Mouse (Mus musculus) embryo, embryonic 11.5 days (tissue): Measurements from ENCODE around the gene Gpr157.

Source experiments
- DNase-seq: peaks from one replicate; pipeline ENCODE4 v3.0.0-alpha.2; 2012; ENCODE audit warnings: low read depth, low spot score

Gene Gpr157

DNA sequence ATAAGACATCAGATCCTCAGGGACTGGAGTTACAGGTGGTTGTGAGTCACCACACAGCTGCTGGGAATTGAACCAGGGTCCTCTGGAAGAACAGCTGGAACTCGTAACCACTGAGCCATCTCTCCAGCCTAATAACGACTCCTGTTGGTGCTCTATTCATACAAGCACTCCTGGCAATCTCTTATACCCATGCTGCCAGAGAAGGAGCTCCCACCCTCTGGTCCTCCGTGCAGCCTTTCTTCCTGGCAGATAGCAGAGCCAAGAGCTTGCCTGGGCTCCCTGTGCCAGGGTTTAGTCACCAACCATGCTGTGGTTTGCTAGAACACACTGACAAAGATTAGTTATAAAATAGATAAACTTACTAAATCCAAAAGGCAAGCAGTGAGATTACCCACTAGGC, 22.5 kb downstream of the Gpr157 start:
- no peak for DNase-seq

- DNase-seq, result no peak
Observed at GRCm38 (mm10) chr4:150110373-150110772, 23.2 kb downstream of the Gpr157 start.

DNA sequence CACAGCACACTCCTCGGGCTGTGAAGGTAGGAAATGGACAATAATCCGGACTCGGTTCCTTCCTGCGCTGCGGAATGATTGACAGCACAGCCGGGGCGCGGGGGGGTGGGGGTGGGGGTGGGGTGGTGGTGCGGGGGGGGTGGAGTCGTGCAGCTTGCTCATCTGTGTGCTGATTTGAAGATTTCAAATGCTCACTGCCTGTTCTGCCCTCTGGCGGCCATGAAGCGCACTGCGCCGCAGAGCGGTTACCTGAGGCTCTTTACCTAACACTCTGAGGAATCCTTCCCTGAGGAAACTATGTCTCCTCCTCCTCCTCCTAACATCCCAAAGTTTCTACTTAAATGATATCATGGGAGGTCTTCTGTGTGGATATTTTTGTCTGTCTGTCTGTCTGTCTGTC, 25.7 kb downstream of the Gpr157 start:
- DNase-seq, result no peak

- no peak for DNase-seq
Observed at GRCm38 (mm10) chr4:150114505-150115061, 27.4 kb downstream of the Gpr157 start.

GRCm38 (mm10) chr4:150117311-150117710, 30.1 kb downstream of the Gpr157 start:
- no peak for DNase-seq

DNA sequence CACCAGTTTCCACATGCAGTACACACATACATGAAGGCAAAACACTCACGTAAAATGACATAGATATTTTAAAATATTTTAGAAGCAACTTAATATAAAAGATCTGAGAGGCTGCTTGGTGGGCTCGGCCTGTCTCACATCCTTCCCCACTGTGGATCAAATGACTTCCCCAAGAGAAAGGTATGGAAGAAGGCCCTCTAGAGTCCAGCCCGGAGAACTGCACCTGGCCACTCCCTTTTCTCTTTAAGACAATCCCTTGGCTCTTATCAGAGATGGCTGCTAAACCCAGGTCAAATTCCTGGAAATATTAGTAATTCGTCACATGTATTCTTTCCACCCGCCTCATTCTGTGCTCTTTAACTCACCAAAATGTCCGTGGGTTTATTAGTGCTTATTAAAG, 31.0 kb downstream of the Gpr157 start:
- DNase-seq, result no peak

GRCm38 (mm10) chr4:150119055-150119454, 31.9 kb downstream of the Gpr157 start, which contains the start of gene Slc2a5:
Slc2a5 (plus strand) TSS chr4:150119283.
- DNase-seq, result no peak

GRCm38 (mm10) chr4:150119640-150120039, 32.5 kb downstream of the Gpr157 start:
- DNase-seq, result no peak

DNA sequence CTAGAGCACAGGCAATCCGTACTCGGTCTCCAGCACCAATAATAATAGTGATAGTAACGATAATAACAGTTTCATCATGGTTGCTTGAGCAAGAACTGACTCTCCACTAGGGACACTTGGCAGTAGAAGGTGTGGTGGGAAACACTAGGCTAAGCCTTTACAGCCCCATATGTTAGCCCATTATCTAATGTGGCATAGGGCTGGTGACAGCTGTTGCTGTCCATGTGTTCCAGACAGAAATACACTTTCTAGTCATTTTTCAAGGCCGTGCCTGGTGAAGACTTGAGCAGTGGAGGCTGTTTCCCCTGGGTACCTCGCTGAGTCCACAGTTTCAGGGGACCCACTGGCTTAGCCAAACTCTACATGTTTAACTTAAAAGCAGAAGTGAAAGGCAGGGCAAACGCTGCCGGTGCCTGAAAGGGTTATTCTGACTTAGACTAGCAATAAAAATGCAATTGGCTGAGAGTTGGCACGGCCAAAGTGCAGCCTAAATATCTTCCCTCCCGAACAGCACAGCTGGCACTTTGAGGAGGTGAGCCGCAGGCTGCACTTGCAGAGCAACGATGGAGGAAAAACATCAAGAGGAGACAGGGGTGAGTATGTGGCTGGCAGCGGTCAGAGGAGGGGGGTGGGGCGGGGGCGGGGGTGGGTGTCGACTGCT, 33.1 kb downstream of the Gpr157 start:
- no peak for DNase-seq

DNA sequence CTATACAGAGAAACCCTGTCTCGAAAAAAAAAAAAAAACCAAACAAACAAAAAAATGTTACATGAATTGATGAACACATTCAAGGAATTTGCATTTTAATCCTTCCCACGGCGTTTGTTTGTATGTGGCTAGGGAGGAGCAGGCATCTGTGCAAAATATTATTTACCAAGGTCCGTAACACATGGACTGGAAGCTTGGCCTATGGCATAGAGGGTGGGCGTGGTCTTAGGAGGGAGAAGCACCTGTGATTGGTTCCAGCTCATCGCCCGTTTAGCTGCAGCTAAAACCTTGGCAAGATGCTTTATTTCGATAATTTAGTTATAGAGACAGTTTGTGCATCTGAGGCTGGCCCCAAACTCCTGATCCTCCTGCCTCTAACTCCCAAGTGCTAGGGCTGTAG, 34.3 kb downstream of the Gpr157 start:
- no peak for DNase-seq

- DNase-seq, result no peak
Observed at GRCm38 (mm10) chr4:150122476-150122875, 35.3 kb downstream of the Gpr157 start.

DNA sequence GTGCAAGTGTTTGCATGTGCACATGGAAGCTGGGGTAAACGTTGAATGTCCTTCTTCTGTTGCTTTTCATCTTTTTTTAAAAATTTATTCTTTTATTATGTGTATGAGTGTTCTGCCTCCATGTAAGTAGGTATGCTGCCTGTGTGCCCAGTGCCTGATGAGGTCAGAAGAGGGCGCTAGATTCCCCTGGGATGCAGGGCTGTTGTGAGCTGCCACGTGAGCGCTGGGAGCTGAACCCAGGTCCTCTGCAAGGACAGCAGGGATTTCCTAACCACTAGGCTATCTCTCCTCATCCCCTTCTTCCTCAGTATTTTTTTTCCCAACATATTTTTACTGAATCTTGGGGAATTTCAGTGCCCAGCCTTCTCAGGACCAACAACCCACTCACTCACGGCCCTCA, 39.2 kb downstream of the Gpr157 start:
- DNase-seq, result no peak

DNA sequence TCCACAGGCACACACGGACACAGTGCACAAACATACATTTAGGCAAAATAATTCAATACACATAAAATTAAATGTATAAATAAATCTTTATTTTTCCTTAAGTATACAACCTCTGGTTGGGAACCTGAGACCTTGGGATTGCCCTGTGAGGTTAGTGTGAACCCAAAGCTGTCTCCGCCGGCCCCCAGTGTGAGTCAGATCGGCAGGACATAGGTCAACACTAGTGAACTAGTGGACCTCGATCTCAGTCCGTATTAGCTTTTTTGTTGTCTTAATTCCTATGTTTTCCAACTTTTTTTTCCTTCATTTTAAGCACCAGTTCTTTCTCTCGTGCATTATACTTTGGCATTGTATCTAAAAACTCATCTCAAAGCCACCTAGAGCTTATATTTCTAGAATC, 40.7 kb downstream of the Gpr157 start:
- DNase-seq, result no peak

DNA sequence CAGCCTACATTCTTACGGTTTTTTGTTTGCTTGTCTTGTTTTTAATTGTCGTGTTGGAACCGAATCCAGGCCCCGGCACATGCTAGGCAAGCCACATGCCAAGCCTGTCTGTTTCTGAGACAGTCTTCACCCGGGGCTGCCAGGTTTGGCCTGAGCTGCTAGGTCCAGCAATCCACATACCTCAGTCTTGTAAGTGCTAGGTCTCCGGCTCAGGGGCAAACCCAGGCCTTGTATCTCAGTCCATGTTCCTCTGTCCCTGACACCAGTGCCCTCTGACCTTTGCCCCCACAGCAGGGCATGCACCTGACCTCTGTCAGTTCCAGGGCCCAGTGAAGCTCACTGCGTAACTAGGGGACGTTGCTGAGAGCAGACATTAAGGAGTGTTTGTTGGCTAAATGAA, 41.4 kb downstream of the Gpr157 start:
- no peak for DNase-seq

DNA sequence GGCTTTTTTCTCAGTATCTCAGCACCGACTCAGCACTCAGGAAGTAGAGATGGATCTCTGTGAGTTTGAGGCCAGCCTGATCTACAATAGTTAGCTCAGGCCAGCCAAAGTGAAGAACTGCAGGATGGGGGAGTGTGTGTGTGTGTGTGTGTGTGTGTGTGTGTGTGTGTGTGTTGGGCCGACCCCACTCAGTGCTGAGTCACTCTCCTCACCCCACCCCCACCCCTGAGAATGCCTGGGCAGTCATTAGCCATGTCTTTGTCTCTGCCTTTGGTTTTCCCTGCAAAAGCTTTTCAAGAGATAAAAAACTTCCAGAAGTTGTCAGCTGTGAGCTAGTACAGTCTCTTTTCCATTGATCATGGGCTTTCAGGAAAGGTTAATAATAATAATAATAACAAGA, 43.5 kb downstream of the Gpr157 start:
- DNase-seq, result no peak

DNA sequence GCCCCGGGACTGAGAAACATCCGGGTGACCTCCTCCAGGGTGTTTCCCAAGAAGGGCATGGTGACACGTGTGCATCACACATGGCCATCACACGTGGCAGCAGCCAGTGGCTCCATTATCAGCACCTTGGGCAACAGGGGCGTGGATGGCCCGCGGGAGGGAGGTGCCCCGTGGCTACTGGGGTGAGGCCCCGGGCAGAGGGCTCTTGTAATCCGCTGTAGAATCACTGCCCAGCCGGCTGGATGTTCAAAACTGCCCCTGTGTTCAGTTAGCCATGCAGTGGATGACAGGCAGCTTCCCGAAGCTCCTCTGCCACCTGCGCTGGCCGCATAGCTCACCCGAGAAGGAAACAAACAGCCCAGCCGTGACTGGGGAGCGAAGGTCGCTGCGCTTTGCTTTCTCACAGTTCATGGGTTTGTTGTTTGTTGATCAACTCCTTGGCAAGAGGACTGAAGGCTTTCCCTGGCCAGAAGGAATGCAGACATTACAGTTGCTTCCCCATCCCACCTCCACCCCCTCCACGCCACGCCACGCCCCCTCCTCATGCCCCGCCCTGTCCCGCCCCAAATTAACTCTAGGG, 45.6 kb downstream of the Gpr157 start:
- no peak for DNase-seq

GRCm38 (mm10) chr4:150135254-150135653, 48.1 kb downstream of the Gpr157 start:
- no peak for DNase-seq

DNA sequence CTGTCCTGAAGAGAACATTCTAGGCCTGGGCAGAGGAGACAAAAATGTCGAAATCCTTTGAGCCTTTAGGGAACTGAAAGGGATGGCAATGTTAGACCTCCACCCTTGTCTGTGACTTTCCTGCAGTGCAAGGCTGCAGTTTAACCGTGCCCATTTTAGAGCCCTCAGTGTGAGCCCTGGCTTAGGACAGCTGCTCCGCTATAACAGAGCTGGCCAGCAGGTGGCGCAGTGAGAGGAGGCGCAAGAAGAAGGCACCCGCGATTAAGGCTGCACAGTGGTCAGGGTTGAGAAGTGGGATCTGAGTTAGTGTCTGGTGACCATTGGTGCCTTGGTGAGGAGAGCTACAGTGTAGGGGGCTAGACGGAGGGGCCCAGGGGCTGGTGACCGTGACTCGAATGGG, 49.5 kb downstream of the Gpr157 start:
- DNase-seq, result no peak

DNA sequence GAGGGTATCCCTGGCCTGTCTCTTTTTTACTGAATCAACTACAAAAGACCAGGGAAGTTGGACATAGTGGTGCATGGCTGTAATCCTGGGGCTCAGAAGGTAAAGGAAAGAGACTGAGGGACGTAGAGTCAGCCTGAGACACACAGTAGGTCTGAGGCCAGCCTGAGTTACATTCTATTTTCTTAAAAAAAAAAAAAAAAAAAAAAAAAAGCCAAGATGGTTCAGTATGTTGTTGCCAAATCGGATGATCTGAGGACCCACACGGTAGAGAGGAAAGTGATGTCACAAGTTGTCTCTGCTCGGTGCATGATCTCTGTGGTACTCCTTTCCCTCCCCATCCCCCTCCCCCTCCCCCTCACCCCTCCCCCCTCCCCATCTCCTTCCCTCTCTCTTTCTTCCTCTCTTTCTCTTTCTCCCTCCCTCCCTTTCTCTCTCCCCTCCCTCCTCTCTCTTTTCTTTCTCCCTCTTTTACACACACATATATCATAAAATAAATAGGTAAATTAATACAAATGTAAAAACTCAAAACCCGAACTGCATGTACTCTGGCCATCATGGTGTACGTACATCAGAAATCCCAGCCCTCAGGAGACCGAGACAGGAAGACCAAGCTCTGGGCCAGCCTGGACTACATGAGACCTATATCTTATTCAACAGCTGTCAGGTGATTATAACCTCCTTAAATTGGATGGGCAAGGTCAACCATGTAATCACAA, 50.4 kb downstream of the Gpr157 start:
- no peak for DNase-seq

GRCm38 (mm10) chr4:150138084-150138543, 50.9 kb downstream of the Gpr157 start:
- DNase-seq, result peak; percentile 61

DNA sequence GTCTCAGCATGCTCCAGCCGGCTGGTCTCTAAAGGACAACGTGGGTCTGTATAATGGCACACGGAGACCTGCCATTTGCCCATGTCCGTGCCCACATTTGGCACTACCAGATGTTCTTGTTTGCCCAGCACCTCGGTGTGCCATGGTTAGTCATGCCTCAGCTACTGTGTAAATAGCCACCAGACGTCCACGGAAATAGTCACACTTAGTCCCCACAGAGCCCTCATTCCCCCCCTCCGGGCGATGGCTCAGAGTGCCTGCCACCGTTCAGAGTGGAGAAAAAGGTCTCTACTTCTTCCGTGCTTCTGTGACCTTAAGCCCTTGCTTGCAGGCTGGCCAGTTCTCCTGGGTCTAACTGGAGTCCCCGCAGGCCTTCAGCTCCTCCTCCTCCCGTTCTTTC, 51.9 kb downstream of the Gpr157 start:
- no peak for DNase-seq

- no peak for DNase-seq
Observed at GRCm38 (mm10) chr4:150140346-150140745, 53.2 kb downstream of the Gpr157 start.

- no peak for DNase-seq
Observed at GRCm38 (mm10) chr4:150144242-150144641, 57.1 kb downstream of the Gpr157 start.
